Mouse (Mus musculus) frontal cortex, adult 2 months (tissue): ENCODE data around the gene Lrrc3c. TPM values are rescaled to one million over a fixed set of nuclear protein-coding genes. Genes with fewer than 3 reads are reported as not detected.
A peak's percentile ranks its signal among the peaks of the same experiment; 100 is the strongest.

ENCODE experiments used
- DNase-seq, 2 experiments: peaks; one replicate each; pipeline ENCODE4 v3.0.0; 2022; ENCODE audit warnings: low spot score in 1 of 2; ENCODE audit errors: extremely low spot score in 1 of 2
- polyA plus RNA-seq: library from polyadenylated mRNA; depleted of rRNA; stranded (reverse); fragments of >200 nt; gene quantifications from 2 replicates; pipeline ENCODE4 v1.2.3, GENCODE M21; 2012; rRNA removed

The Lrrc3c gene
- polyA plus RNA-seq = not detected in 2 replicates

DNA sequence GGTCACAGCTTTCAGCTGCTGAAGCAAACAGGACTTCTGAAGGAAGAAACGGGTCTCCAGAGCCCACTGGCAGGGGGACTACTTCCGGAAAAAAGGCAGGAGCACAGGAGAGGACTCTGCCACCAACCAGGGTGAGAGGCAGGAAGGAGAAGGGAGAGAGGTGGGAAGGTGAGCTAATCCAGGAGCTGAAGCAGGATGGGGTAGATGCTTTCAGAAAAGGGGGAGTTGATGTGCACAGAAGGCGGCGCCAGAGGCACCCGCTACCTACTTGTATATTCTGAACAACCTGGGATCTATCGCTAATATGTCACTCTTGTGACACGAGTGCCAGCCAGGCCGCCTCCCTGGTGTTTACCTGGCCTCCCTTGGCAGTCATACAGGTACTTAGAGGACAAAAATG lies at the start of gene Lrrc3c:
Gene Lrrc3c (plus strand): TSS at position 301 of the 400 bp plus-strand sequence.
- DNase-seq = no peak

DNA sequence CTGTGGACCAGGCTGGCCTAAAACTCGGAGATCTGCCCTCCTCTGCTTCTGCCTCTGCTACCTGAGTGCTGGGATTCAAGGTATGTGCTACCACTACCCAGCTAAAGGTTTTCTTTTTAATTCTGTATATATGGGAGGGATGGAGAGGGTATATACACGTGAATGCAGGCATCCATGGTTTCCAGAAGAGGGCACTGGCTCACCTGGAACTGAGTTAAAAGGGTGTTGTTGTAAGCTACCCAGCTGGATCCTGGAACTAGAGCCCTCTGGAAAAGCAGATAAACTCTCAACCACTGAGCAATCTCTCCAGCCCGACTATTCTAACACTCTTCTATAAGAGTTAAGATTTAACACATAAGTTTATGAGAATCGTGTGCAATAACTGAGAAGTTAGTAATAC lies 48.7 kb upstream of the Lrrc3c start:
- no peak for DNase-seq

DNA sequence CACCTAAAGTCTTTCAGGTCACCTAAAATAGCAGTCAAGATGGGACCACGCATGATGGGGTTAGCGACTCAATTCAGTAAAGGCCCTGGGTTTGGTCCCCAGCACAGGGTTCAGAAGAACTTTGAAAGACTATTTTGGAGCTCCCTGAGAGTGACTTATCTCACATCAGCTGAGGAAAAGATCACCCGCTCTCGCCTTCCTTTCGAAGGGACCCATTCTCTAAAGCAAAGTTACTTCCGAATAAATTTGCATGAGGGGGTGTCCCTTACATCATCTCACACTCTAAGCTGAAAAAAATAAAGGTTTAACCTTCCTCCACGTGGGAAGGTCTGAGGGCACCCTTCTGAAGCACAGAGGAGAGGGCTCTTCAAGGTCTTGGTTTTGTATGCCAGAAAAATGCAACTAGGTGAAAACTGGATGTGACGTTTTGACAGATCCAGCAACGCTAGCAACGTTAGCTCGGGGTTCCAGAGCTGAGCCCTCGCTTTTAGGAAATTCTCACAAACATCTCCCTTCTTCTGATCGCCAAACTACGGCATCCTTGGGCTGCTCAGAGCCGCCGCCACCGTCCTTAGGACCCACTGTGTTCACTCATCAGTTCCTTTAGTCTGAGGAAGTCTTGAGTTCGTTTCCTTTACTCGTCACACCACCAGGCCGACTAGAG lies 47.6 kb upstream of the Lrrc3c start:
- DNase-seq = no peak

DNA sequence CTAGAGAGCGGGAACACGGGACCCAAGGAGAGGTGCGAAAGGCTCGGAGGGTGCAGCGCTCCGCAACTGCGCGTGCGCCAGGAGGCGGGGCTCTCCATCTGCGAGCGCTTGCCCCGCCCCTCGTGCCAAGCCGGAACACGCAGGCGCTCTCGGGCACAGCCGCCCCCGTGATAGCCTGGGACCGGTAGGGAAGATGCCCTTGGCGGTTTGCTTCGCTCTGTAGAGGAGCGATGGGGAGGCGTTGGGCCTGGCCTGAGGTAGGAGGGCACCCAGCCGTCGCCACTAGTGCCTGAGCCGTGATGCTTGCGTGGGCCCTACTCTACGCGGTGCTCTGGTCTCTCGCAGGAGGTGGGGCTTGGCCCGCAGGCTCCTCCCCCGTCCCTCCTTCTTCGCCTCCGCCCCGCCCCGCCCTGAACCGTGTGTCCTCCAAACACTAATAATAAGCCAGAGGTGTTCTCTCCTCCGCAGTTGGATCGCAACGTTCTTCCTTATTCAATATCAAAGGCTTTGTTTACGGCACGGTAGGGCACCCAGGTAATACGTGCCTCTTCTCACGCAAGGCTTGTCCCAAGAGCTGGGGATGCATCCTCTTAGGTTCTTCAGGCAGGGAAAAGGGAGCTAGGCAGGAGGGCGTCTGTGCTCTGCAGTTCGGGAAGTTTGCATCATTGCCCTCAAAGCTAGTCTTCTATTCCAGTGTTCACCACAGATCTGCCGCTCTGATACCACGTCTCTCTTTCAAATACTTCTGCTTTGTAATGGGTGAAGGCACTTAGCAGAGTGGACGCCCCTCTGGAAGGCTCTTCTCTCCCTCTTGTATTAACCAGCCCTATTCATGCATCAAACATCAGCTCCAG lies 46.9 kb upstream of the Lrrc3c start, which contains the start of gene Zpbp2:
Gene Zpbp2 (plus strand): TSS at position 123 of the 854 bp plus-strand sequence.
- peak; percentile 81 to 91 for DNase-seq

DNA sequence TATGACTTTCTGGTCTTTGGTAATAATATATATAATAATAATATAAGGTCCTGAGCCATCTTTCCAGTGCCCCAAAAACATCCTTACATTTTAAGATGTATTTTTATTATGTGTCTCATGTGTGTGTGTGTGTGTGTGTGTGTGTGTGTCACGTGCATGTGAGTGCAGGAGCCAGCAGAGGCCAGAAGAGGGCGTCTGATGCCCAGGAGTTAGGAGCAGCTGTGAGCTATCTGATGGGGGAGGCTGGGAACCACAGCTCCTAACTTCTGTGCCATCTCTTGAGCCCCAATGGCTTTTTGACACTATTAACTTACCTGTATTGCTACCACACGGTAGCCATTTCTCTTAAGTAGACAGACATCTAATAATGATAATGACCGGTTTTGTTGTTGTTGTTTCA lies 44.1 kb upstream of the Lrrc3c start:
- no peak for DNase-seq

DNA sequence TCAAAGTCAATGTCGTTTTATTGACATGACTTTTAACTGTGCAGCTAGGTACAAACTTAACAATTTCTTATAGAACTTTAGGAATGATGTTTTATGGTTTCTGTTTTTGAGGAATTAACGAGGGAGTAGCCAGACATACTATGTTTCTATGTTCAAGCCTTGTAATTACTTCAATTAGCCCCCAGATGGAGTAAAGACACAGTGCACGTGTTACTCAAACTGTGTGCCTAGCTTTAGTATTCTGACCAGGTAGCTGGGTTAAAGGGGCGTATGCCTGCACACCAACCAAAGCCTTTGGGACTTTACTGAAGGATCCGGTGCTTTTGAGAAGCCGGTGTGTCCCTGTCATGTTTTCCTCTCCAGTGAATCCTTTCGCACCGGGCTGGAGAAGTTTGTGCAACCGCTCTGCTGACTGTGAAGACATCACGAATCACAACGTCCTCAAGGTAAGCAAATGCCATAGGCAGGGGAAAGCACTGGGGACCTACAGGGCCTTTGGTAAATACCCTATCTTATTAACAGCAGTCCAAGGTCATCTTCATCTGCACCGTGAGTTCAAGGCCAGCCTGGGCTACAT lies 42.9 kb upstream of the Lrrc3c start:
- DNase-seq = no peak

DNA sequence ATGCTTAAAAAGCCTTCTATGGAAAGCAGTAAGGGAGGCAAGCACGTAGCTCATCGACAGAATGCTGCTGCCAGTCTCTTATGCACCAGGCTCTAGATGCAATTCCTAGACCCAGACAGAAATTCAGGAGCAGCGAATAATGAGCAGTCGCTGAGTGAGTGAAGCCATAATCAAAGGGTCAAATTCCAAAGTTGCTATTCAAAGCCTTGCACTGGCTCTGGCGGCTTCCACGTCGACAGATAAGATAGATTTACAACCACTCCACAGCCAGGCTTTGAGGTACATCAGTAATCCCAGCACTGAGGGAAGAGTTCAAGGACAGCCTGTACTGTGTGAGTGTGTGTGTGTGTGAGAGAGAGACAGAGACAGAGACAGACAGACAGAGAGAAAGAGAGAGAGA lies 37.1 kb upstream of the Lrrc3c start:
- no peak for DNase-seq

DNA sequence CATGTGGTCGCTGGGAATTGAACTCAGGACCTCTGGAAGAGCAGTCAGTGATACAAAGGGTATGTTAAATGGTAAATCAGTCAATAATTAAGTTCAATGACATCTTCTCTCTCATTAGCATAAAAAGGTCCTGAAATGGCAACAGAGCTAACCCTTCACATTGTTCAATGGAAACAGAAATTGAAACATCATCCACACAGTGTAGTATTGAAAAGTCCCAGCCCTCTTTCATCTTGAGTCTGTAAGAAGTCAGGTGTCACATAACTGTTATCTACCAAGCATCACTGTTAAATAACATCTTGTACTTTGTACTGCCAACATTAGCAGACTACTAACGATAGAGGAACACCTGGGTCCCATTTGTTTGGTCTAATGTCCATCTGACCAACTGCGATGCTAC lies 35.1 kb upstream of the Lrrc3c start:
- no peak for DNase-seq

DNA sequence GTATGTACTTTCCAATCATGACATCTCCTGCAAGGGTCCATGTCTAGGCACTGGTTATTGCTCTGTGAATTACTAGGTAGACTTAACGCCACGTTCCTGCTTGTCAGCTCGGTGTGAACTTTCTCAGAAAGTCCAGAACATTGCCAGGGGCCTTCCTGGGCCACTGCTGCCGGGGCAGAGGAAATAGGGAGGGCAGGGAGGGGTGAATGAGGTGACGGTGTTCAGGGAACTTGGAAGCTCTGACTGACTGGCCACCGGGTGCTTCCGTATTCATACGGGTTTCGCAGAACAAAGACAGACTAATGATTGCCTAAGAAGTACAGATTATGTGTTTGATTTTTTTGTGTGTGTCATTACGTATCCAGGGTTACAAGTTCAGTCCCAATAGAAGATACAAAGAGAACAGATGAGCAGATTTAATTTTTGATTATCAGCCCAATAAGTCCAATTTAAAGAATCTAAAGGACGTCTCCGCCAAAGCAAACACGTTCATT lies 34.1 kb upstream of the Lrrc3c start:
- DNase-seq = no peak

DNA sequence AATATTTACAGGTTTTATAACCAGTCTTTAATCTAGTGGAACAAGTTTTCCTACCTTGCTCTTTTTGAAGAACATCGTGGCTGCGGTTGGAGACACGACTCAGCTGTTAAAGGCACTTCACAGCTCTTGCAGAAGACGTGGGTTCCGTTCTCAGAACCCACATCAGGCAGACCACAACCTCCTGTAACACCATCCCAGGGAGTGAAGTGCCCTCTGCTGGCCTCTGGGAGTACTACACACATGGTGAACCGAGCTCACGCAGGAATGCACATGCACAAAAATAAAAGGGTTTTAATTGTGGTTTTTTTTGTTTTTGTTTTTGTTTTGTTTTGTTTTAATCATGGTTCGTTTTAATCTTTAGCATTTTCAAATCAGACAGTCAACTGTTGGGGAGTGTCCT lies 29.8 kb upstream of the Lrrc3c start:
- DNase-seq = no peak

DNA sequence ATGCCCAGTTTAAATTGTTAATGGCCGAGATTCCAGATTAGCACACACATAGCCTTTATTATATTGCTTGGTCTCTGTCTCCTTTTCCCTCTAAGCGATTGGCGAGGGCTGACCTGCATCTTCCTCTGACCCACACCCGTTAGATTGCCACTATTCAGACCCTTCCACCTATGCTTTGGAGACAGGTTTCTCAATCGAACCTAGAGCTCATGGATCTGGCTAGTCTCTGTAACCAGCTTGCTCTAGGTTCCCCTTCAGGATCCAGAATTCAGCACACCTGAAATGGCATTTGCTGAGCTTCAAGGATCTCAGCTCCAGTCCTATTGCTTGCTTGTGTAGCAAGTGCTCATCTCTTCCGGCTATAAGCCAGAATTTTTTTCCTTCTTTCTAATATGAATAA lies 28.6 kb upstream of the Lrrc3c start:
- no peak for DNase-seq

DNA sequence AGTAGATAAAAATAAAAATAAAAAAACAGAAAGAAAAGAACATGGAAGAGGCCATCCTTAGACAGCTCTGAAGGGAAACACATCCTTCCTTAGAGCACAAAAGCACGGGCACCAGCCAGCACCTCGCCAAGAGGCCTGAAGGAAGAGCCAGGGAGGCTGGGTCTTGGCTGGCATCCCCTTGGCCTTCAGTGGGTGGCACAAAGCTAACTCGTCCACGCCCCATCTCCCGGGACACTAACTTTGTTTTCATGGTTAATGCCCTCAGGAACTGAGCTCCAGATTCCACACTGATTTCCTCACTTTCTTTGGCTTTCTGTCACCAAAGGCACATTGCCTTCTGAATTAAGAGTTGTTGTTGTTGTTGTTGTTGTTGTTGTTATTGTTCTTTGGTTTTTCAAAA lies 20.3 kb upstream of the Lrrc3c start:
- DNase-seq = no peak

DNA sequence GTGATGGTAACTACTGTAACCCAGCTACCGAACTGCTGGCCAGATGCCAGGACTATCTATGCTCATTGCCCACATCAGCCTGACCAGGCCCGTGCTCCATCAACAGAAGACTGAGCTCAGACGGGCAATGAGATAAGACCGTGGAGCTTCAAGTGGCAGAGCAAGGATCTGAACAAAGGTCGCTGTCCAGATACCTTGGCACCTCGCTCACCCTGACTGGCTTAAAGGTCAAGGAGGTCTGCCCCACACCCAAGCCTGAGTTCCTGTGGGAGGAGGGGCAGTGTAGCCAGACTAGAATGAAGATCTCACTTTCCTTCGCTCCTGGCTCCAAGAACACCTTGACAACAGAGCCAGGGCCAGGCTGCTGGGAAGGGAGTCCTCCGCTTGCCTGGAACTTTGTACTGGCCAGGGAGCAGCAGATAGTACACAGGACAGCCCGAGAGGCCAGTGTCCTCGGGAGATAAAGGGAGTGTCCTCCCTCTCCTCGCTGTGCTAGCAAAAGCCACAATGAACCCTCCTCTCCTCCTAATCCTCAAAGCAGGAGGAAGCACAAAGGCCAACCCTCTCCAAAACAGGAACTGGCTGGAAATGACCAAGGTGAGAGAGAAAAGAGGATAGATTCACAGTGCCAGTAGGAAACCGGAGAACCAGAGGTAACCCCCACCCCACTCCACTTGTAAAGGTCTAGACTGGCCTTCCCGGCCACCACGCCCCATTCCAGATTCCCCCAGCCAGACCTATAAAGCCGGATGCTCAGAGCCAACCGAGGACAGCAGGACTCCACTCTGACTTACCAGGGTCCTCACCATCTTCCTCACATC lies 17.6 kb upstream of the Lrrc3c start:
- DNase-seq = no peak

DNA sequence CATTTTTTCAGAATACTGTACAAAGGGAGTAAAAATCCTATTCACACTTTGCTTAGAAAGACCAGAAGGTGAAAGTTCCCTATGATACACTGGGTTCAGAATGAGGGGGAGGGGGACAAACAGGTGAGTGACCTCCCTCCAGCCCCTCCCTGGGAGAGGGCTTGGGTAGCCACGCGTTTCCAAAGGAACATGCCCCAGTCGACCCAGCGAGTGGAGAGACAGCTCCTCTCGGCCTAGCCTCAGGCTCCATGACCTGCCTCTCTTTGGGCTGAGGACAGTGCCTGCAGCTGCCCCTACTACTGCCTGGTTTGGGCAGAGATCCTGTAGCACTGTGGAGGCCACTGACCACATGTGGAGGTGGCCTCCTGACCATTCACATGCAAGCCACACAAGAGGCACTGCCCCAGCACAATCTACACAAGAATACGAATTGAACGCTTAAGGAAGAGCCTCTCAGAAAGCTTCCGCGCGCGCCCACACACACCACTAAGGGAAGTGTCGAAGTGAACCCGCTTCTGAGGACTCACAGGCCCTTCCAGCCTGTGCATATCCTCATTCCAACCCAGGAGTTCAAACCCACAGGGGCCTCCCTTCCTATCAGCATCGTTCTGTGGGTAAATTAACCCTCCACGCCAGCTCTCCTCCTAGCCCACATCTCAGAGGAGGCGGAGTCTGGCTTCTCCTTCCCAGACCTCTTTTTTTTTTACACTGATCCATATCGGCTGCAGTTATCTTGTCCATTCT lies 16.6 kb upstream of the Lrrc3c start:
- no peak for DNase-seq

DNA sequence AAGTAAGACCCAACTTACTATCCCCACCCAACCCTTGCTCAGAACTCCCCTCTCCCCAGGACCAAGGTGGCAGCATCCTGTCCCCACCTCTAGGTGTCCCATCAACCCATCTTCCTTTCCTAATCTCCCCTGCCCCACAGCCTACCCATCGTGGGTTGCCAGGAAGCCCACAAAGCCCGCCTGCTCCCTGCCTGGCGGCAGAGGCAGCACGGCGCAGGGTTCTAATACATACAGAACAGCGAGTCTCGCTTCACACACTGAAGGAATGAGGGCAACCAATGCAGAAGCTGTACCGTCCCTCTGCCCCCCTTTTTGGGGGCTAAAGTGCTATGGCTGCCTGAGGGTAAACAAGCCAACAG lies 16.1 kb upstream of the Lrrc3c start:
- DNase-seq = no peak

DNA sequence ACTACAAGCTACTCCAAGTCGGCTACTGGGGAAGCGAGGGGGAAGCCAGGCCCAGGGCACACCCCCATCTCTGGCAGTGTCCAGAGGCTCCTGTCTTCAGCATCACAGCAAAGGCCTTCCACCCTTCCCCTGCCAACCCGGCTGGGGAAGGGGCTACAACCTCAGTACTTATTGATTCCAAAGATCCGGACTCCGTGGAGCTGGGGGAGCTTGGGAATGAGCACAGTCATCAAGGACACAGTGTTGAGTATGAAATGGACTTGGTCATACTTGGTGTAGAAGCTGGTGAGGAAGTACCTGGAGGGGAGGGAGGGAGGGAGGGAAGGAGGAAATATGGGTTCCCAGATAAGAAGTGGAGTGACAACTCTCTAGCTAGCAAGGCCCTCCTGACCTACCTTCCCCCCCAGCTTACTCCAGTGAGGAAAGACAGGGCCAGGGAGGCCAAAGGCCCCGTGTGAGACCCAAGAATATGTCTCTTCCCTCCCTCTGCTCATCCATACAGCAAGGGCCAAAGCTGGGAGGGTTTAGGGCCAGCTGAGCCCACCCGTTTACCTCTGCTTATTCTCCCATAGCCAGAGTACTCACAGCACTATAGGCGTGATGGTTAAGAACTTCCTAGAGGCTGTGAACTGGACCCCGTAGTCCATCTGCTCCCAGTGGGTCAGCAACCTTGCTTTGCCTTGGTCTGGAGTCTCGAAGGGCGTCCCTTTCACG lies 15.4 kb upstream of the Lrrc3c start:
- no peak for DNase-seq

DNA sequence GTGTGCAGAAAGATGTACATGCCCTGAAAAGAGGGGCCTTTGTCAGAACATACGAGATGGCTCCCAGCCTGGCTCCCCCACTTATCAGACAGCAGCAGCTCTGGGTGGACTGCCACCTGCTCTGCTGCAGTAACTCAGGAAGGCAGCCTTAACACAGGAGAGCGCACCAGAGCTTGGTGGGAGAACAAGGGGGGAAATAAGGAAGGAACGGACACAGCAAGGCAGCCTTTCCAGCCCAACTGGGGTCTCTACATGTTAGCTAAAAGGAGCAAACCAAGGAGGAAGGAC lies 14.9 kb upstream of the Lrrc3c start:
- no peak for DNase-seq

DNA sequence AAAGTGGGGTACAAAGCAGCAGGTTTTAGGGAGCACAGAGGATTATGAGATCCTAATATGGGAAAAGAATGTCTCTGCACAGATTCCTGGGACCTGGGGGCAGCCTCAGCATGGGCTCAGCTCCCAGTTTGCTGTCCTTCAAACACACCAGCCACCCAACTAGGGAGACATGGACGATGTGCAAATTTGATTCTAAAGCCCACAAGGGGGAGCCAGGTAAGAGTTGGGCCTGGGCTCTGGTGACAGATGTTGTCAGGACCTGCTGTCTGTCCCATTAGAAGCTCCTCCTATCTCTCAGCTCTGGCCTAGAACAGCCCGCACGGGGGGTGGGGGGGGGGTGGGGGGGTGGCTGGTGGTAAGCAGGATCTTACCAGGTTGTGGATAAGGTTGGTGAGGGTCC lies 14.5 kb upstream of the Lrrc3c start:
- no peak for DNase-seq

DNA sequence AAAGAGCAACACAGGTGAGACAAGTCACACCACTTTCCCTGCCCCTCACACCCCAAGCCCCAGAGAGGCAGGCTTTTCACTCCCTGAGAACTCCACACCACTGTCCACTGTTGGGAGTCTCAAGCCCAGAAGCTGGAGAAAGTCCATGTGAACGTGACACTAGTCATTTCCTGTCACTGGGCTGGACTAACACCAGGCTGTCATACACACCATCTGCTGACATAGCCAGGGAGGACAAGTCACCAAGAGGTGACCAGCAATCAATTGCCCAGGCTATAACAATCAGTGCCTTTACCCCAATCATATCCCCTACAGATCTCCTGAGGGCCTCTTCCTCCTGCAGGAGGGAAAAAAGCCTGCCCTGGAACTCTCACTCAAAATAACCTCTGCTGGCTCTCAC lies 13.9 kb upstream of the Lrrc3c start:
- DNase-seq = no peak
